Mouse (Mus musculus): ENCODE measurements at regions not wholly inside any gene's neighbourhood (a gene's known extent, or its start where the extent isn't known, plus 50 kb on each side); places are given as distances from the start of the nearest gene placed in this dataset.

DNA sequence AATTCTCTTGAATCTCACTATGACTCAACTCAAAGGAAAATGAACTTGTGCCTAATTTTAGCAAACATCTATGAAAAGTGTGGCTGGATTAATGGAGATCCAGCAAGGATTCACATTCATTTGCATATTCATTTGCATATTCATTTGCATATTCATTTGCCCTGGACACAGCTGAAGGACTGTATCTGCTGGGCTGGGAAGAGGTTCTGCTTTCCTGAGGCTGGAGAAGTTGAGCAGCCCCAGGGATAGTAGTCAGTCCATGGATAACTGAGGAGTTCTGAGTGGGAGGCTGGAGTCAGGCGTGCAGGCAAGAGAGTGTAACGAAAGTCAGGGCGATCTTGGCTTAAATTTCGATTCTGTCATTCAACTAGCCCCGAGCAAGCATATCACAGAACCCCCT, 164.3 kb upstream of the Tmpo start:
- no peak for TF ChIP-seq CTCF (IDR thresholded peaks at IDR 0.05; ENCODE audit: borderline replicate concordance, control insufficient read depth, extremely low read depth, insufficient read depth, low read length, poor library complexity)
- TF ChIP-seq POLR2A (IDR thresholded peaks at IDR 0.05; ENCODE audit: control insufficient read depth, extremely low read depth, insufficient read depth, low read length, poor library complexity) = no peak

Data from thymus, adult 2 months (tissue).